Mouse (Mus musculus) brown adipose tissue, adult 24 weeks (tissue): ENCODE results near the gene Auts2. TPM values are rescaled to one million over a fixed set of nuclear protein-coding genes. Genes with fewer than 3 reads are reported as not detected.

Experiments used
- H3K27ac ChIP-seq: fragments of 200-500 bp; replicated peaks from 2 replicates; pipeline ENCODE4 v1.5.1; 2012; ENCODE audit warnings: low read depth, mild to moderate bottlenecking, low read length
- H3K4me1 ChIP-seq: fragments of 200-500 bp; 2 replicates; pipeline ENCODE4 v1.6.1; 2012; ENCODE audit warnings: low read length, mixed read lengths; ENCODE audit not compliant: control insufficient read depth, insufficient read depth, insufficient read length
- H3K4me3 ChIP-seq: fragments of 200-500 bp; 2 replicates; pipeline ENCODE4 v1.5.1; 2012; ENCODE audit warnings: low read depth, mild to moderate bottlenecking, low read length, moderate library complexity; ENCODE audit not compliant: insufficient read depth
- polyA plus RNA-seq: library from polyadenylated mRNA; stranded (reverse); fragments of >200 nt; gene quantifications from 2 replicates; pipeline ENCODE4 v1.2.4, GENCODE M21; 2012; ENCODE audit not compliant: missing spikeins, insufficient read depth, insufficient read length

Auts2 gene
- polyA plus RNA-seq, 1 experiment, result 2.4 TPM

DNA sequence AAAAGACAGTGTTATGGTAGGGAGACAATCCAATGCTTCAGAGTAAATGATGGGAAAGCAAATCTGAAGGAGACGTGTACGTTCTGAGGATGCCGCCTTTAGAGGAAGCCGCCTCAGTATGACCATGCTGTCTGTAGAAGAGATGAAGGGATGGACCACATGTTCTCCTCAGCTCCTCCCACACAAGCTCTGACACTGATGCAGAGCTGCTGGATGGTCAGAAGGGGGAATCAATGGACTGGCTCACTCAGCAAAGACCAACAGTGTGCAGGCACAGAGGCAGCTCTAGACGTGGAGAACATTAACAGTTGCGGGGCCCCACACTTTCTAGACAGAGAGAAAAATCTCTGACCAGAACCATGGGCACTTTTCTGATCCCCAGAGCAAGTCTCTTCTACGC lies 187.2 kb downstream of the Auts2 start:
- Histone ChIP-seq H3K4me1 (no peaks in the 10 kb centered on the region), H3K27ac (no peak overlapping the region), H3K4me3 (no peak overlapping the region)

DNA sequence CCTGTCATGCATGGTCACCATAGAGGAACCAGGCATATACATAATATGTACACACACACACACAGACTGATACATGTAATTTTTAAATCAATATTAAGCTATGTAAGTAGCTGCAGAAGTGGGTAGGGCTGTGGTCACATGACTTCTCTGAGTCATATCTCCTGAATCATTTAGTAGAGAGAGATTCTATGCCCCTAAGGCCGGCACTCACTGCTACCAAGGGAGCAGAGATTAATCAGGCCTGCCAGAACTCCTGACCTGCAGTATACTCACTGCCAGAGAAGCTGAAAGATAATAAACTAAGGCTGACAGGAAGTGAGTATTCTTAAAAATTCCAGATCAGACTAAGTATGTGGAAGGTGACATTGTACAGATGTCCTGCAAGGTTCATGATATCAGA lies 190.7 kb downstream of the Auts2 start:
- no peaks in the 10 kb centered on the region for H3K4me1 ChIP-seq
- H3K27ac ChIP-seq, result no peak overlapping the region
- no peak overlapping the region for H3K4me3 ChIP-seq

DNA sequence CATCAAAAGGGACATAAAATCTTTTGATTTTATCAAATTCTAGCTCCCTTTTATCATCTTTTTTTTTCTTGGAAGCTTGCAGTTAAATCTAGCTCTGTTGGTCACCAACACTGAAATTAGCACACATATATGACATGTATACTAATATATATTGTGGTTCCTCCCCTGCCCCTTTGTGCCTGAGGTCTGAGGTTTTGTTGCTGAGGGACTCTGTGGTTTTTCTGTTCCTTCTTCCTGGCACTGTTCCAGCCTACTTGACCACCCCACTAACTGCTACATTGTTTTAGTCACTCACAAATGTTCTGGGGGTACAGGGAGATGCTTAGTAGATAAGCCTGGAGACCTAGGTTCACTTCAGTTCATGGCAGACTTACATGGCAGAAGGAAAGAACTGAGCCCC lies 192.0 kb downstream of the Auts2 start:
- Histone ChIP-seq H3K4me3 (no peak overlapping the region), H3K4me1 (no peaks in the 10 kb centered on the region), H3K27ac (no peak overlapping the region)

DNA sequence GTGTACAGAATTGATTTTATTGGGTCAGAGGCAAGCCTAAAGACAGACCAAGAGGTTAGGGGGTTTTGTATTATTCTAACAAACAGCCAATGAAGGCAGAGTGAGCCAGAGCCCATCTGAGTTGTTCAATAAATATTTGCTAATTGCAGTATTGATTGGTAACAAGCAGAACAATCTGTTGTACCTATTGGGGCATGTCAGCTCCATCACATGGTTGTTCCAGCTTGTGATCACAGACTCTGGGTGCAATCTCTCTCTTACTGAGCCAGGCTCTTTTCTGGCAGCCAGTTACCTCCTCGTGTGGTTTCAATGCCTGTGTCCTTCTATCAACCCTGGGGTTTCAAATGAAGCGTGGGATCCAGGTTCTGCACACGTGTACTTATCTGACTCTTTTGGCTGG lies 201.8 kb downstream of the Auts2 start:
- Histone ChIP-seq H3K4me3 (no peak overlapping the region), H3K27ac (no peak overlapping the region), H3K4me1 (no peaks in the 10 kb centered on the region)

DNA sequence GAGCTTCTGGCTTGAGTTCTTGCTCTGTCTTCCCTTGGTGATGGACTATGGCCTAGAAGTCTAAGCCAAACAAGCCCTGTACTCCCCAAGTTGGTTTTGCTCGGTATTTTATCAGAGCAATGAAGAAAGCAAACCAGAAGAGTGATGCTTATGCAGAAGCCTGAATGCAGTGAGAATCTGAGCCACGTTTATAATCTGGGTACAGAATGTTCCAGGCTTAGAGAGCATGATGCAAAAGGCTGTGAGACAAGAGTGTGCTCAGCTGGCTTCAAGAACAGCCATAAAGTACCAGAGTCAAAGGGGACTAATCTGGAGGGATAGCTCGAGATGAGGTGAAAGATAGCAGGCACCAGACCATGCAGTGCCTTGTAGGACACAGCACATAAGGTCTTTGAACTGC lies 205.5 kb downstream of the Auts2 start:
- Histone ChIP-seq H3K4me1 (peaks cover 4% of the 10 kb centered on the region; the same call in 1 of the 2 replicates), H3K27ac (no peak overlapping the region), H3K4me3 (no peak overlapping the region)

DNA sequence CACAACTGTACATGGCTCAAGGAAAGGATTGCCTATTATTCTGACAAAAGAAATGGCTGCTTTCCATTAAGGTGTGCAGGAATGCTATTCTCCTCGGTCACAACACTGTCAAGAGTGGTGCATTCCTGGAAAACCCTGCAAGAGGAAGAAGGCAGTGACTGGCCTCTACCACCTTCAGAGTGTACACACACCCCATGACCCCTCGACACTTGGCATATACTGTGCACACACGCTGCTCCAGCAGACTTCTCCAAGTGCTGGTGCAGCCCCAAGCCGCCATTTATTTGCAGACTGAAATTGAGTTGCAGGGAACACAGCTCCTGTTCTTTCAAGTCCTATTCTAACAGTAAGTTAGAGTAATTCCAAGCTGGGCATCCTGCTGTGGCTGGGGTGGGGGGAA lies 207.4 kb downstream of the Auts2 start:
- Histone ChIP-seq H3K4me1 (peaks cover 4% of the 10 kb centered on the region; the same call in 1 of the 2 replicates), H3K4me3 (no peak overlapping the region), H3K27ac (no peak overlapping the region)

DNA sequence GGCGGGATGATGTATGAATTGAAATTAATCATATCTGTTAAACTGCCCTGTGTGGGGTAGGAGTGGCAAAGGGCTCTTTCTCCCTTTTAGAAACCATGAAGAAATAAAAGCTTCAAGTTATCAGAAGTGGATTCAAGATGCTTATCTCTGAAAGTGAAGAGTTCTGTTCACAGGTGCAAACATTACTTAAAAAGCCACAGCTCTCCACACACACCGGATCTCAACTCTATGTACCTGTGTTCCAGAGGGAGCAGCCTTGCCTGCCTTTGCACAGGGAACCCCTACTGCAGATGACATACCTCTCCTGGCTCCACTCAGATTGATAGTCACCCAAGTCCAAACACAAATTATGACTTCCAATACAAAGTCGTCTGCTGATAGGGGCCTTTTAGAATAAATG lies 208.3 kb downstream of the Auts2 start:
- no peak overlapping the region for H3K4me3 ChIP-seq
- H3K4me1 ChIP-seq, result peaks cover 4% of the 10 kb centered on the region; the same call in 1 of the 2 replicates

DNA sequence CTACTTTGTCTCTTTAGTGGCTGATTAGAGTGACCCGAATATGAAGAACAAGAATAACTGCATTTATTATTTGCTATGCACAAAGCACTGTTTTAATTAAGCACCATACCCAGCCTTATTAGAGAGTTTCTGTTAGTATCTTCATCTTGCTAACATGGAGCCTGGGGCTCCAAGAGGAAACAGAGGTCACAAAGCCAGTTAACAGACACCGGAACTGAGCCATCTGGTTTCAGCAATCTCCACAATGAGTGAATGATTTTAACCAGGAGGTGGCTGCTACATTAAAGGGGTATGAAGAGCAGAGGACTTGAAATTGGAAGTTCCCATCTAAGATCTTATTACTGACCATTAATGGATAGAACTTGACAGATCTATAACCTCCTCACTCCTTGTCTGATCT lies 209.4 kb downstream of the Auts2 start:
- Histone ChIP-seq H3K27ac (no peak overlapping the region), H3K4me1 (peaks cover 4% of the 10 kb centered on the region; the same call in 1 of the 2 replicates), H3K4me3 (no peak overlapping the region)

More for the DNA sequence above, 208.3 kb downstream of the Auts2 start:
- no peak overlapping the region for H3K27ac ChIP-seq

DNA sequence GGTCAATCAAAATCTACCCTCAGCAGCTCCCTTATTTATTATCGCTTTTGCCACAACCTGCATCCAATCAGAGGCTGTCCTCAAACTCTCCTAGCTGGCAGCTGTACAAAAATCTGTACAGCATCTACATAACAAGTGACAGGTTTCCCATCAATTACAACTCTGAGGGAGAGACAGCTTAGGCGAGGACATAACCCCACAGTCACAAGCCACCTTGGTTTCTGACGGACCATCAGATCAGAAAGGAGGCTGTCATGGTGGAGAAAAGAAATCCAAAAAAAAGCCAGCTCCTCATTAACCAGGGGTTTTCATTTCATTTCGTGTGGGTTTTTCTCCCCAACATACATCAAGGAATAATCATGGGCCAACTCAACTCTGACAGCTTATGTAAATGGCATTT lies 210.6 kb downstream of the Auts2 start:
- H3K4me3 ChIP-seq, result no peak overlapping the region
- no peak overlapping the region for H3K27ac ChIP-seq
- H3K4me1 ChIP-seq, result peaks cover 4% of the 10 kb centered on the region; the same call in 1 of the 2 replicates

DNA sequence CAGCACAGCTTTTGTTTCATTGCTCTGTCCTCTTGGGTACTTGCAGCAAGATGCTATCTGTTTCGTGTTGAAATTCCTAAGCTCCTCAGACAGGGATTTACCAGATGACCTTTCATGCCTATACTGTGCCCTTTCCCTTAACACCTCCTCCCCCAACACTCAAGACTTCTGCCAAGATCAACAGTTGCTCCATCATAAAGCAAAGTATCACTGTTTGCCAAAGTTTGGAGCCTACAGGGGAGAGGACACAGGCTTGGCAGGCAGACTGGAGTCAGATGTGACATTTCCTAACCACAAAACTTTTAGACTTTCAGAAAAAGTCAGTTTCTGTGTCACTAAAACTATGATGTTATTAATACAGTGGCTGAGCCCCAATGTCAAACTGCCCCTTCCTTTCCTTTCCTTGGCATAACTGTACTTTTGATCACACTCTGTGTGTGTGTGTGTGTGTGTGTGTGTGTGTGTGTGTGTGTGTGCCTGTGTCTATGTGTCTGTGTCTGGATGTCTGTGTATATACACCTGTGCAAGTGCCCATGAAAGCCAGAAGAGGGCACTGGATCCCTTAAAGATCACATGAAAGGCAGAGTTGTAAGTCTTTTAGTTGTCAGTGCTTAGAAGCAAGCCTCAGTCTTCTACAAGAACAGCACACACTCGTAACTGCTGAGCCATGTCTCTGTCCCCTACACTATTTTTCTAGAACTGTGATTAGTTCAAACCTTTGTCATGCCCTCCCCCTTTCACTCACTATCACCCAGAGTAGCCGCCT lies 213.8 kb downstream of the Auts2 start:
- no peak overlapping the region for H3K4me3 ChIP-seq
- H3K27ac ChIP-seq, result peak overlapping the region; percentile 65
- H3K4me1 ChIP-seq, result peaks cover 4% of the 10 kb centered on the region; the same call in 1 of the 2 replicates

DNA sequence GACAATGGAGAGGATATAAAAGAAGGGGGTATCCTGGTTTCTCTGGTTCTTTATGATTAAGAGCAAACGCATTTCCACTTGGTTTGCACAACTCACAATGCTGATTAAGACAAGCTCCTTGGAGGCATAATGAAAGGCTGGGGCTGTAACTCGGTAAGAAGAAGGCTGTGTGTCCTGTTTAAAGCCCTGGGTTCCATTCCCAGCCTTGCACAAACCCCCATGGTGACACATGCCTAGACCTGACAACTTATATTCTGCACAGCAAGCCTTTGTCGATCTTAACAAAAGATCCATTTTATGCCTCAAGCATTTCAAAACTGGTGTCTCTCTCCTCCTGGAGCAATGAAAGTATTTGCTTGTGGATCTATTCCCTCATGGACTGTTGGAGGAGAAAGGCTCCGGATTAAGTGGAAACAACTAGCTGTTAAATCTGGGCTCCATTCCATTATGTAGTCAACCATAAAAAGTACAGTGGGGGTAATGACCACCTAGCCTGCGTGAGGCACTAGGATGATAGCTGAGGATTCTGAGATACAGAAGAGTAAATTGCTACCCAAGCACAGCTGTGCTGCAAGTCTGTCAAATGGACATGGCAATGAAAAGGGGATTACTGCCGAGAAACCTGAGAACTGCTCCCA lies 218.8 kb downstream of the Auts2 start:
- no peak overlapping the region for H3K4me3 ChIP-seq
- H3K27ac ChIP-seq, result no peak overlapping the region
- no peaks in the 10 kb centered on the region for H3K4me1 ChIP-seq

DNA sequence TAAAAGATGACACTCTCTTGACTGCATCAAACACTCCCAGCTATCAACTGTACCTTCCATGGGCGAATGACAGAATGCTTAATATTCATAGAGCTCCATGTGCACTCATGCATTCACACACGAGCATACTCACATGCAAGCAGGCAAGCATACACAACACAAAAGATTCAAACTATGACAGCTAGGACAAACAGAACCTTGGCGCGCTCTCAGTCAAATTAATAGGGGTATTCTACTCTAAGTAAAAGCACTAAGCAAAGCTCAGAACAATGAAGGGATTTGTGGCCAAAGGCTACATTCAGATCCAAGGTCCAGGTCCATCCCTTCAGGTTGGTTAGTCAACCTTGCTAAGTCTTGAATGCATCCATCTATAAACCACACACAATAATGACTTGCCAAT lies 219.5 kb downstream of the Auts2 start:
- H3K4me1 ChIP-seq, result no peaks in the 10 kb centered on the region
- no peak overlapping the region for H3K4me3 ChIP-seq
- no peak overlapping the region for H3K27ac ChIP-seq

DNA sequence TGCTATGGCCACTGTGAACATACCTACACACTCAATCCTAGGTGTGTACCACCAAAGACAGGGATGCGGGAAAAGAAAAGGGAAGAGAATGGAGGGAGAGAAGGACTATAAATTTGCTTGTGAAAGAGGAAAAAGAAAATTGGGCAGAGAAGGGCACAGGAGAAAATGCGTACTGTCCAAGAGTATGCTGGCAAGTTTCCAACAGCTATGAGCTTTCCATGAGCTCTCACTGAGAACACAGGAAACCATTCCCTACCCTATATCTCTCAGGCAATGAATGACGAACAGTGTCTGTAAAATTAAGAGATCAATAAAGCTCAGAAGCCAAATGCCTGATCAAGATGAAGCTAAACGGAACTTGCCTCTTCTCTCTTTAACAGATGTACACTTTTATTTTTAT lies 220.2 kb downstream of the Auts2 start:
- Histone ChIP-seq H3K4me1 (no peaks in the 10 kb centered on the region), H3K27ac (no peak overlapping the region), H3K4me3 (no peak overlapping the region)

DNA sequence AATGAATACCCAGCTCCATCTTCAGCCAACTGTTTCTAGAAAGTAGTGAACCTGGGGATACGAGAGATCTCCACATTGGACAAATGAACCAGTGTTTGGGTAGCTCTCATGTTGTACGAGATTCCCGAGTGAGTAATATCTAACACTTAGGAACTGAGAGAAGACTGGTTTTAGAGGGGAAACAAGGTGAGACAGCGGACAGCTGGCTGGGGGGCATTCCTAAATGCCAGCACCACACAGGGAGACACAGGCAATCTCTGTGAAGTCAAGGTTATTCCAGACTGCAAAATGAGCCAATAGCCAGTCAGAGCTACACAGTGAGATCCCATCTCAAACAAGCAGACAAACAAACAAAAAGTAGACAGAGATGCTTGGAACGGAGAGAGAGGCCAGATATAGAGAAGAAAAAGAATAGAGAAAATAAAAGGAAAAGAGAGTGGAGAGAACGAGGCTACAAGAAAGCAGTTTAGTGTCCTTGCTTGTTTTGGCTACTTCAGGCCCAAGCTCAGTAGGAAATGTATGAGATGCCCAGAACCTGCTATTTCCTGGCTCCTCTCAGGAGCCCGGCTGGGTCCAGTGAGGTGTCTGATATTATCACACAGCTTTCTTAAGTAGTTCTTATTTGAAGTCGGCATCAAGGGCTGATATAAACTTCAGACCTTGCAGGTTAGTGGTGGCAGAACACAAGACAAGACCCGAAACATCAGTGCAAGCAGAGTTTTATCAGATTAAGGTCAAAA lies 224.9 kb downstream of the Auts2 start:
- Histone ChIP-seq H3K4me3 (no peak overlapping the region), H3K27ac (no peak overlapping the region), H3K4me1 (no peaks in the 10 kb centered on the region)

DNA sequence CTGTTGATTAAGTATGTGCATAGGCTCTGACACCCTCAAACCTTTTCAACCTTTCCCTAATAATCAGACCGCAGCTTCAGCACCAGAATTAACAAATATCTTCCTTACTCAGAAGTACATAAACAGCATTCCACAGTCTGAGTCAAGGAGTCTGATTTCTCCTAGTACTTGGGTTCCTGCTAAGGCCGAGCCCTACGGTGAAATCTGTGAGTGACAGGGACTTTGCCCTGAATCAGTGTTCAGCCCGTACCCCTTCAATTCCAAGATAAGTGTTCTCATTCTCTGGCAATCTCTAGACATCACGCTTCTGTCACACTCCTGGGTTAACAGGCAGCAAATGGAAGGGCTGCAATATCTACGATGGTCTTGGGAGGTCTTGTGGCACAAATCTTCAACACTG lies 226.2 kb downstream of the Auts2 start:
- Histone ChIP-seq H3K4me3 (no peak overlapping the region), H3K4me1 (no peaks in the 10 kb centered on the region), H3K27ac (no peak overlapping the region)
